Mouse (Mus musculus) thymus, adult 2 months (tissue): ENCODE results near the gene B230217C12Rik.

Experiments used
- CTCF ChIP-seq: fragments of 200-500 bp; IDR thresholded peaks from 2 replicates; pipeline ENCODE4 v1.5.1; 2012; ENCODE audit warnings: mild to moderate bottlenecking, control low read depth, low read length, moderate library complexity, borderline replicate concordance; ENCODE audit not compliant: control insufficient read depth, poor library complexity, insufficient read depth; ENCODE audit errors: extremely low read depth
- POLR2A ChIP-seq: fragments of 200-500 bp; IDR thresholded peaks from 2 replicates; pipeline ENCODE4 v1.6.1; 2012; ENCODE audit warnings: mild to moderate bottlenecking, low read length, control low read depth, moderate library complexity; ENCODE audit not compliant: control insufficient read depth, poor library complexity, insufficient read depth; ENCODE audit errors: extremely low read depth

DNA sequence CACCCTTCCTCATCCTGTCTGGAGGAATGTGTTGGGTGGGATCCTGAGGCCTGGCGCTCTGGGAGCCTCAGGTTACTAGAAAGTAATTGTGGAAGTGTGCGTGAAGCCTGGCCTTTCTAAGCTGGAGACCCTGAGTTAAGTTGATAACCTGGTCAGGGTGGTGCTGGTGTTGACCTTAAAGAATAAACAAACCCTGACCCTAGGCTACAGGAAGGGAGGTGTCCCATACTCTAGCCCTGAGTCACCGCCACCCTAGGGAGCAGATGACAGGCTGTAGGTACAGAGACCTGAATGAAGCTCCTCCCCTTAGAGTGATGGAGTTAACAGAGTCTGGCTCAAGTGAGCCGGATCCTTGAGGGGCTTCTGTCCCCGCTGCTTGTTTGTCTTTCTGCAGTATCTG is 36.7 kb upstream of the B230217C12Rik start:
- TF ChIP-seq CTCF (no peak), POLR2A (no peak)
